Mouse (Mus musculus) liver, embryonic 12.5 days (tissue): ENCODE measurements around the gene Hist1h3e. TPM values are rescaled to one million over a fixed set of nuclear protein-coding genes. Genes with fewer than 3 reads are reported as not detected.
"Not testable (repeated sequence)": the region's sequence is repeated elsewhere in the genome, so short reads cannot be mapped to it uniquely, and the experiment has no call there.

Experiments
- ATAC-seq: fragments of 200-750 bp; cut with Nextera tagmentation; 2 replicates; pipeline ENCODE4 v1.8.0; 2017; ENCODE audit warnings: moderate number of reproducible peaks, mild to moderate bottlenecking, moderate library complexity
- H3K27ac ChIP-seq: fragments of 300-500 bp; sonication (generic); 2 replicates; pipeline ENCODE4 v1.5.1; 2016; ENCODE audit warnings: mild to moderate bottlenecking
- H3K27me3 ChIP-seq: fragments of 300-500 bp; sonication (generic); replicated peaks from 2 replicates; pipeline ENCODE4 v1.6.1; 2016; ENCODE audit warnings: mild to moderate bottlenecking, moderate library complexity
- H3K36me3 ChIP-seq: fragments of 300-500 bp; sonication (generic); 2 replicates; pipeline ENCODE4 v1.6.1; 2016; ENCODE audit warnings: mild to moderate bottlenecking, moderate library complexity
- H3K4me1 ChIP-seq: fragments of 300-500 bp; sonication (generic); 2 replicates; pipeline ENCODE4 v1.6.1; 2016
- H3K4me2 ChIP-seq: fragments of 300-500 bp; sonication (generic); 2 replicates; pipeline ENCODE4 v1.6.1; 2016; ENCODE audit warnings: mild to moderate bottlenecking, moderate library complexity
- H3K4me3 ChIP-seq: fragments of 300-500 bp; sonication (generic); 2 replicates; pipeline ENCODE4 v1.5.1; 2016; ENCODE audit warnings: mild to moderate bottlenecking, moderate library complexity
- H3K9ac ChIP-seq: fragments of 300-500 bp; sonication (generic); 2 replicates; pipeline ENCODE4 v1.6.1; 2016; ENCODE audit warnings: mild to moderate bottlenecking, moderate library complexity
- H3K9me3 ChIP-seq: fragments of 300-500 bp; sonication (generic); replicated peaks from 2 replicates; pipeline ENCODE4 v1.6.1; 2016; ENCODE audit warnings: mild to moderate bottlenecking, moderate library complexity
- WGBS: fragments of 180-500 bp; shearing (Covaris S2); methylation state at CpG from one replicate; pipeline ENCODE4 v1.1.7; 2016; ENCODE audit not compliant: insufficient replicate concordance; 5-methylcytosine and 5-hydroxymethylcytosine counted together
- polyA plus RNA-seq: library from polyadenylated mRNA; unstranded; fragments of >200 nt; fragmentation: Nextera tagmentation; extraction: Ambion mirVana; gene quantifications from 2 replicates; pipeline ENCODE4 v1.2.1, GENCODE M21; 2016

Gene Hist1h3e
- polyA plus RNA-seq, 1 experiment from 2014 or later, result 6.2 TPM

- Histone ChIP-seq H3K36me3 (no peaks in the 10 kb centered on the region), H3K27ac (peak within 1 kb of the TSS; percentile 100), H3K27me3 (no peaks in the 10 kb centered on the region), H3K9ac (peak within 1 kb of the TSS; percentile 86), H3K9me3 (no peaks in the 10 kb centered on the region), H3K4me1 (peaks cover 64% of the 10 kb centered on the region), H3K4me3 (peak within 1 kb of the TSS; percentile 58), H3K4me2 (peak within 1 kb of the TSS; percentile 78)
- under 1% methylated on average over 43 of the region's 43 CpGs for WGBS
- peak; percentile 84 for ATAC-seq
These were observed 19.4 kb upstream of the Hist1h3e start, which contains the start of gene Hist1h4d for GRCm38 (mm10) chr13:23581408-23582218. TSS of gene Hist1h4d (plus strand) at chr13:23581598.

DNA sequence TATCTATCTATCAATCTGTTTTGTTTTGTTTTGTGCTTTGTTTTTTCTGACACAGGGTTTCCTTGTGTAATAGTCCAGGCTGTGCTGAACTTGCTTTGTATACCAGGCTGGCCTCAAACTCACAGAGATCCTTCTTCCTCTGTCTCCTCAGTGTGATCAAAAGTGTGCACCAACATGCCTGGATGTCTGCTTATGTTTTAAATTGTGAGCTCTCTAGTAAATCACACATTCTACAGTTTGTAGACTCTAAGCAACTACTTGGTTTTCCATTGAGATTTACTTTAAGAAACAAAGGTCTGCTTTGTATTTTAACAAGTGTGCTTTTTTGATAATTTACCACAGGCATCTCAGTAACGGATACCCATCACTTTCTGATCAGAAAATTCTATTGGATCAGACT, 15.7 kb upstream of the Hist1h3e start:
- no peak overlapping the region for H3K4me3 ChIP-seq
- no peak for ATAC-seq
- peak overlapping the region; percentile 84 for H3K27ac ChIP-seq
- no peaks in the 10 kb centered on the region for H3K27me3 ChIP-seq
- H3K4me1 ChIP-seq, result peaks cover 59% of the 10 kb centered on the region
- no peaks in the 10 kb centered on the region for H3K9me3 ChIP-seq
- 86% methylated on average over 1 of the region's 1 CpGs for WGBS
- H3K9ac ChIP-seq, result peak overlapping the region; percentile 59; the same call in 1 of the 2 replicates
- no peaks in the 10 kb centered on the region for H3K36me3 ChIP-seq
- H3K4me2 ChIP-seq, result peak overlapping the region; percentile 79

- Histone ChIP-seq H3K9ac (peak overlapping the region; percentile 90), H3K4me1 (peaks cover 56% of the 10 kb centered on the region), H3K36me3 (no peaks in the 10 kb centered on the region), H3K4me3 (peak overlapping the region; percentile 63), H3K4me2 (peak overlapping the region; percentile 79), H3K27ac (peak overlapping the region; percentile 96), H3K27me3 (no peaks in the 10 kb centered on the region), H3K9me3 (no peaks in the 10 kb centered on the region)
- WGBS, result 41% methylated on average over 6 of the region's 6 CpGs
- ATAC-seq, result no peak
These were observed 14.9 kb upstream of the Hist1h3e start for GRCm38 (mm10) chr13:23576906-23577639.

GRCm38 (mm10) chr13:23576351-23576881, 14.2 kb upstream of the Hist1h3e start:
- no peak for ATAC-seq
- H3K27me3 ChIP-seq, result no peaks in the 10 kb centered on the region
- no peaks in the 10 kb centered on the region for H3K36me3 ChIP-seq
- H3K4me3 ChIP-seq, result peak overlapping the region; percentile 63
- H3K9me3 ChIP-seq, result no peaks in the 10 kb centered on the region
- H3K27ac ChIP-seq, result peak overlapping the region; percentile 96
- H3K4me1 ChIP-seq, result peaks cover 52% of the 10 kb centered on the region
- H3K4me2 ChIP-seq, result peak overlapping the region; percentile 79
- 7% methylated on average over 7 of the region's 7 CpGs for WGBS
- H3K9ac ChIP-seq, result peak overlapping the region; percentile 90

- peak overlapping the region; percentile 63 for H3K4me3 ChIP-seq
- H3K36me3 ChIP-seq, H3K9me3 ChIP-seq, ATAC-seq, H3K27me3 ChIP-seq: not testable (repeated sequence)
- peak overlapping the region; percentile 79 for H3K4me2 ChIP-seq
- 0% methylated on average over 13 of the region's 40 CpGs for WGBS
- H3K4me1 ChIP-seq, result peaks cover 47% of the 10 kb centered on the region
- peak overlapping the region; percentile 90 for H3K9ac ChIP-seq
- peak overlapping the region; percentile 96 for H3K27ac ChIP-seq
These were observed 13.7 kb upstream of the Hist1h3e start for GRCm38 (mm10) chr13:23575864-23576313.

DNA sequence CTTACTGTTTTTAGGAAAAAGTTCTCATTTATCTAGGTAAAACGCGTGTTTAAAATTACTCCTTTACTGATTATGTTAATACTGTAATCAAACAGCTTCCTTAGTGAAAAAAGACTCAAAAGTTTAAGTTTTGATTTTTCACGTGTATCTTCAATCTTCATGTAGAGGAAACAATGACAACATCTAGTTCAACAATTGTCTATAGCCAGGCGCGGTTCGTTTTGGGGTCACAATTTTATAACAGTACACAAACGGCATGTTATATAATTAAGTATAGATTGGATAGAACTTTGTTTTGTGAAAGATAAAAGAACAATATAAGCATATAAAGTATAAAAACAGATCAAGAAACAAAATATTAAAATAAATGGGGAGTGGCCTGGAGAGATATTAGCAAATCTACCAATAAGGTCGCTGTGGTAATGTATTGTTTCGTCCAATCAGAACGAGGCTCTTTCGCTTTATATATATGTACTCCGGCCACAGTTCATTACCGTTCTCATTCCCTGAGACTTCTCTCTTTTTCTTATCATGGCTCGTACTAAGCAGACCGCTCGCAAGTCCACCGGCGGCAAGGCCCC, 13.2 kb upstream of the Hist1h3e start, which contains the start of gene Hist1h3d:
Gene Hist1h3d (plus strand): TSS at position 493 of the 581 bp plus-strand sequence.
- Histone ChIP-seq H3K9me3 (no peaks in the 10 kb centered on the region), H3K4me3 (peak within 1 kb of the TSS; percentile 63), H3K9ac (peak within 1 kb of the TSS; percentile 90), H3K4me1 (peaks cover 42% of the 10 kb centered on the region), H3K4me2 (peak within 1 kb of the TSS; percentile 79), H3K27me3 (no peaks in the 10 kb centered on the region), H3K27ac (peak within 1 kb of the TSS; percentile 96), H3K36me3 (no peaks in the 10 kb centered on the region)
- ATAC-seq, result peak; percentile 35
- under 1% methylated on average over 18 of the region's 18 CpGs for WGBS

DNA sequence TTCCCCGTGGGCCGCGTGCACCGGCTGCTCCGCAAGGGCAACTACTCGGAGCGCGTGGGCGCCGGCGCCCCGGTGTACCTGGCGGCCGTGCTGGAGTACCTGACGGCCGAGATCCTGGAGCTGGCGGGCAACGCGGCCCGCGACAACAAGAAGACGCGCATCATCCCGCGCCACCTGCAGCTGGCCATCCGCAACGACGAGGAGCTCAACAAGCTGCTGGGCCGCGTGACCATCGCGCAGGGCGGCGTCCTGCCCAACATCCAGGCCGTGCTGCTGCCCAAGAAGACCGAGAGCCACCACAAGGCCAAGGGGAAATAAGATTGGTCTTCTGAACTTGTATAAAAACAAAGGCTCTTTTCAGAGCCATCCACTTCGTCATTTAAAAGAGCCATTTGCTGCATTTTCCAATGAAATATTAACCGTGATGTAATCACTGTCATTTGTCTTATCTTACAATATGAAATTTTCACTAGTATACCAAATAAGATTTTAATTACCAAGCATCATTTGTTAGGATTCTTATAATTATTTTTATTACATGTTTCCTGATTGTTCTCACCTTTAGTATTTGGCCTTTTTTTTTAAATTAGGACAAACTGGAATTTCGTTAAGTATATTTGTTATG, 12.5 kb upstream of the Hist1h3e start:
- not testable (repeated sequence) for H3K27me3 ChIP-seq, H3K36me3 ChIP-seq, H3K9me3 ChIP-seq, ATAC-seq
- Histone ChIP-seq H3K27ac (peak overlapping the region; percentile 99), H3K9ac (peak overlapping the region; percentile 90), H3K4me2 (peak overlapping the region; percentile 79), H3K4me1 (peaks cover 42% of the 10 kb centered on the region), H3K4me3 (peak overlapping the region; percentile 63)
- under 1% methylated on average over 11 of the region's 39 CpGs for WGBS

DNA sequence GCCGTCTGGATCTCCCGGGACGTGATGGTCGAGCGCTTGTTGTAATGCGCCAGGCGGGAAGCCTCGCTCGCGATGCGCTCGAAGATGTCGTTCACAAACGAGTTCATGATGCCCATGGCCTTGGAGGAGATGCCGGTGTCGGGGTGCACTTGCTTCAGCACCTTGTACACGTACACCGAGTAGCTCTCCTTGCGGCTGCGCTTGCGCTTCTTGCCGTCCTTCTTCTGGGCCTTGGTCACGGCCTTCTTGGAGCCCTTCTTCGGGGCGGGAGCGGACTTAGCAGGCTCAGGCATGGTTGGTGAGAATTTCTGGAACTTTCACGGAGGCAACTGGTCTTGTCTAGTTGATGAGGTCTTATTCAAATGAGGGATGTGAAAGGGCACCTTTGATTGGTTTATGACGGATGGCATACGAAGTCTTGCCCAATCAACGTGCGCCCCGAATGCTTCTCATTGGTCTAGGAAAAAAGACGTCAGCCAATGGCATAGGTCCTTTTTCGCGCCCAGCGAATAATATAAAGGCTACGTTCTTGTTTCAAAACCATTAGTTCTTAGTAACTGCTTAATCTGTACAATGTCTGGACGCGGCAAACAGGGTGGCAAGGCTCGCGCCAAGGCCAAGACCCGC, 11.8 kb upstream of the Hist1h3e start, which contains the start of the genes Hist1h2bf and Hist1h2ad:
Gene Hist1h2bf (minus strand): TSS at position 299 of the 627 bp plus-strand sequence.
Gene Hist1h2ad (plus strand): TSS at position 484 of the 627 bp plus-strand sequence.
- H3K4me3 ChIP-seq, result peak within 1 kb of the TSS; percentile 63
- H3K27ac ChIP-seq, result peak within 1 kb of the TSS; percentile 99
- not testable (repeated sequence) for H3K36me3 ChIP-seq, H3K9me3 ChIP-seq, H3K27me3 ChIP-seq
- H3K4me2 ChIP-seq, result peak within 1 kb of the TSS; percentile 79
- ATAC-seq, result peak; percentile 79
- under 1% methylated on average over 42 of the region's 42 CpGs for WGBS
- H3K4me1 ChIP-seq, result peaks cover 45% of the 10 kb centered on the region
- peak within 1 kb of the TSS; percentile 90 for H3K9ac ChIP-seq

DNA sequence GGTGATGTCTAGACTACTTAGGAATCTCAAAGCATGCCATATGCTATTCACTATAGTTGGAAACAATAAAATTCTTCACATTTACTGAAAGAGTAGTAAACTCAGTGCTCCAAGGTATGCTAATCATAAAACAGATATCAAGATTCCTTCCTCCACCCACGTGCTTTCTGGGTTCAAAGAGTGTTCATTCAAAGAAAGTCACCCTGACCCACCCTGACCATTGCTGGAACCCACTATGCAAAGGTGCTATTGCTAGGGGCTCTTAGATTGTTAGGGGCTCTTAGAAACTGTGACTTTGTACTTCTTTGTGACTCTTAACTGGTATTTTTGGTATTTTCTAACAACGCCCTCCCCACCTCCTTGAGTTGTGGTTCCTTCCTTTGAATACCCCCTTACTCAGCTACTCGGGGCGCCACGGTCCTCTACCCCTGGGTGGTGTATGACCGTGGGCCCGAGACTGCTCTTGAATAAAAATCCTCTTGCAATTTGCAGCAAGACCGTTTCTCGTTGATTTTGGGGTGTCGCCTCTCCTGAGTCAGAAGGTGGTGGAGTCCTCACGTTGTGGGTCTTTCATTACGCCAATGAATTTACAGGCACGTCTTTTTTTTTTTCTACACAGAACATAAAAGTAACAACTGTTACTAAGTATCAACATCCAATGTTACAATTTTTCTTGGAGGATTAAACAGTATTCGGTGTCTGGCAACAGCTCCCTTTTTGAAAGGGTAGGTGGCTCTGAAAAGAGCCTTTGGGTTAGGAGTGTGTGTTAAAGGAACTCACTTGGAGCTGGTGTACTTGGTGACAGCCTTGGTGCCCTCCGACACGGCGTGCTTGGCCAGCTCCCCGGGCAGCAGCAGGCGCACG, 11.1 kb upstream of the Hist1h3e start:
- Histone ChIP-seq H3K9ac (peak overlapping the region; percentile 85), H3K4me3 (peak overlapping the region; percentile 58), H3K27ac (peak overlapping the region; percentile 99), H3K4me2 (peak overlapping the region; percentile 79), H3K4me1 (peaks cover 42% of the 10 kb centered on the region)
- H3K27me3 ChIP-seq, H3K9me3 ChIP-seq, ATAC-seq, H3K36me3 ChIP-seq: not testable (repeated sequence)
- WGBS, result 6% methylated on average over 20 of the region's 20 CpGs
